Mouse (Mus musculus): ENCODE measurements around the gene Jak1. TPM values are rescaled to one million over a fixed set of nuclear protein-coding genes. Genes with fewer than 3 reads are reported as not detected.
A peak's percentile ranks its signal among the peaks of the same experiment; 100 is the strongest.

Jak1 gene
- polyA plus RNA-seq (2014; fragmentation: Nextera tagmentation; extraction: Ambion mirVana): 65.1 and 69.8 TPM in 2 replicates

DNA sequence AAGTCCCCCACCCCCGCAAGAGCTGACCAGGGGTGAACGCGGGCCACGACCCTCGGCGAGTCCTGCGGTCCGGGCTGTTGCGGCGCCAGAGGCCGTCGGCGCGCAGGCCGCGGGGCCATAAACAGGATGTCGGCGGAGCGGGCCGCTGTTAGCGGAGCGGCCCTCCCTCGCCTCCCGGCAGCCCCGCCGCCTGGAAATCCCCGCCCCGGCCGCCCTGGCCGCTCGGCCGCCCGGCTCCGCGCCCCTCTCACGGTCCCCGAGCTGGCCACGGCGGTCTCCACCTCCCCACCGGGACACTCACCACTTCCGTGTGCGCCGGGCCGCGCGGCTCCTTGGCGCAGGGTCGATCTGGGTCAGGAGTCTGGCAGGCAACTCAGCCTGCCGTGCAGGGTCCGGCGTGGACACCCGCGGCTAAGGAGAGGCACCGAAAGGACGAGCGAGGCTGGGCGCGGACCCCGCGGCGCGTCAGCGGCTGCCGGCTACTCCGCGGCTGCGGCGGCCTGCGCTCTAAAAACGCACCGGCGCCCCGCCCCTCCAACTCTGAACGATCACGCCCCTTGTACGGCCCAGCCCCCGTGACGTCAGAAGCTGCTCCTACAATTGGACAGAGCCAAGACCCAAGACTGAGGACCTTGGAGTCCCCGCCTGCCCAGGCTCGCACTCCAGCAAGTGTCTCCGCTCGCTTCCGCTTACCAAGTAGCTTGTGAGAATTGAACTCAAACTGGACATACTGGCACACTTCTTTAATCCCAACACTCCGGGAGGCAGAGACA, at the start of gene Jak1:
Jak1 (minus strand) TSS at position 542 of the 773 bp plus-strand sequence.
- Histone ChIP-seq H3K27me3 (ENCODE audit: control insufficient read depth, insufficient read depth, low read length) (no peaks in the 10 kb centered on the region), H3K9ac (ENCODE audit: low read depth, low read length) (peak within 1 kb of the TSS; percentile 91), H3K4me2 (peak within 1 kb of the TSS; percentile 93), H3K4me1 (ENCODE audit: control insufficient read depth, insufficient read depth, low read length) (peaks cover 5% of the 10 kb centered on the region), H3K4me3 (ENCODE audit: low read depth, low read length) (peak within 1 kb of the TSS; percentile 89), H3K9me3 (replicated peaks; ENCODE audit: control insufficient read depth, low read length) (no peaks in the 10 kb centered on the region), H3K36me3 (ENCODE audit: control insufficient read depth, insufficient read depth, low read length) (no peaks in the 10 kb centered on the region), H3K27ac (ENCODE audit: low read depth, low read length) (peak within 1 kb of the TSS; percentile 94)
- WGBS (ENCODE audit: insufficient replicate concordance): under 1% methylated on average over 70 of the region's 84 CpGs
- peak; percentile 100 for ATAC-seq (replicated peaks; ENCODE audit: insufficient number of reproducible peaks, low FRiP score, low TSS enrichment)

DNA sequence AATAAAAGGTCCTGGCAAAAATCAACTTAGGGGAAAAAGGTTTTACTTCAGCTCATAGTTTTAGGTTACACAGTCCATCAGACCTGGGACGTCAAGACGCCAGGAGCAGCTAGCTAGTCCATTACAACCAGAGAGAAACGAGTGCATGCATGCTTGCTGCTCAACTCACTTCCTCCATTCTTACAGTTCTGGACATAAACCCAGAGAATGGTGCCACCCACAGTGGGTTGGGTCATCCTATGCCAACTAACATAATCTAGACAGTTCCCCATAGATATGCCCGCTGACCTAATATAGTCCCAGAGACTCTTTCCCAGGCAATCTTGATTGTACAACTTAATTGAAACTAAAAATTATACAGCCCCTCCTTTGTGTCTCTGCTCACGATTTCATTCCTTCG, 47.0 kb upstream of the Jak1 start:
- Histone ChIP-seq H3K36me3 (ENCODE audit: control insufficient read depth, insufficient read depth, low read length) (no peaks in the 10 kb centered on the region), H3K9ac (ENCODE audit: low read depth, low read length) (no peak overlapping the region), H3K27me3 (ENCODE audit: control insufficient read depth, insufficient read depth, low read length) (0 out of 2 replicates have a peak, but pooled peaks cover 4% of the 10 kb centered on the region), H3K4me3 (ENCODE audit: low read depth, low read length) (no peak overlapping the region), H3K4me1 (ENCODE audit: control insufficient read depth, insufficient read depth, low read length) (no peaks in the 10 kb centered on the region), H3K4me2 (no peak overlapping the region), H3K9me3 (replicated peaks; ENCODE audit: control insufficient read depth, low read length) (no peaks in the 10 kb centered on the region), H3K27ac (ENCODE audit: low read depth, low read length) (no peak overlapping the region)
- no peak for ATAC-seq (replicated peaks; ENCODE audit: insufficient number of reproducible peaks, low FRiP score, low TSS enrichment)
- WGBS (ENCODE audit: insufficient replicate concordance): 73% methylated on average over 6 of the region's 6 CpGs

DNA sequence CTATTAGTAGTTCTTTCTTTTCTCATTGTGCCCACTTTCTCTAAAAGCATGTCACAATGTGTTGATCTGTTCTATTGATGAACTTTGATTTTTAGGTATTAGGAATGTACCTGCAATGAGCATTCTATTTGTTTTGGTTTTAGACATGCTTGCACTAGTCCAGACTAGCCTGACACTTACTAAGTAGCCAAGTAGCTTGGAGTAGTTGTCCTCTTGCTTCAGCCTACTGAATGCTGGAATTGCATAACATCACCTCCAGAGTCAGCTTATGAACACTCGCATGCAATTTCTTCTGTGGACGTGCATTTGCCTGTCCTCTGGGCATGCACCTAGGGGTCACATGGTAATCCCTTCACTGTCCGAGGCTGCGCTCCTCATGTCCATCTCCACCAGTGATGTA, 43.1 kb upstream of the Jak1 start:
- H3K4me2 ChIP-seq: no peak overlapping the region
- no peaks in the 10 kb centered on the region for H3K9me3 ChIP-seq (replicated peaks; ENCODE audit: control insufficient read depth, low read length)
- peaks cover 2% of the 10 kb centered on the region; the same call in 1 of the 2 replicates for H3K27me3 ChIP-seq (ENCODE audit: control insufficient read depth, insufficient read depth, low read length)
- H3K4me3 ChIP-seq (ENCODE audit: low read depth, low read length): no peak overlapping the region
- ATAC-seq (replicated peaks; ENCODE audit: insufficient number of reproducible peaks, low FRiP score, low TSS enrichment): no peak
- H3K27ac ChIP-seq (ENCODE audit: low read depth, low read length): no peak overlapping the region
- no peaks in the 10 kb centered on the region for H3K36me3 ChIP-seq (ENCODE audit: control insufficient read depth, insufficient read depth, low read length)
- 83% methylated on average over 4 of the region's 4 CpGs for WGBS (ENCODE audit: insufficient replicate concordance)
- H3K9ac ChIP-seq (ENCODE audit: low read depth, low read length): no peak overlapping the region
- H3K4me1 ChIP-seq (ENCODE audit: control insufficient read depth, insufficient read depth, low read length): no peaks in the 10 kb centered on the region

DNA sequence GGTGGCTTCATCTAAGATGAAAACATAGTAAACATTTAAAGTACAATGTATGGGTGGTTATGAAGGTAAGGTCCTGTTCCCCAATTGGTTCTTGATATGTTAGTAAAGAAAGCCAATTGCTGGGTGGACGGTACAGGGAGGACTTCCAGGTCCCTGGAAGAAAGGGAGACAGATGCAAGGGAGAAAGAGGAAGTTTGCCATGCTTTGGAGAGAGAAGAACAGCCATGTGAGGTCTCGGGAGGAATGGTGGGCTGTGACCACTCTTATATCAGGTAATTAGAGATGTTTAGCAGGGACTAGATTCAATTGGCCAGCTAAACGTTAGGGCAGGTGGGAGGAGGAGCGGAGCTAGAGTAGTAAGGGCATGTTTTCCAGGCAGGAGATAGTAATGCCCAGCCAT, 42.2 kb upstream of the Jak1 start:
- no peaks in the 10 kb centered on the region for H3K4me1 ChIP-seq (ENCODE audit: control insufficient read depth, insufficient read depth, low read length)
- H3K9ac ChIP-seq (ENCODE audit: low read depth, low read length): no peak overlapping the region
- no peak for ATAC-seq (replicated peaks; ENCODE audit: insufficient number of reproducible peaks, low FRiP score, low TSS enrichment)
- 72% methylated on average over 4 of the region's 4 CpGs for WGBS (ENCODE audit: insufficient replicate concordance)
- no peaks in the 10 kb centered on the region; the same call in 1 of the 2 replicates for H3K27me3 ChIP-seq (ENCODE audit: control insufficient read depth, insufficient read depth, low read length)
- H3K36me3 ChIP-seq (ENCODE audit: control insufficient read depth, insufficient read depth, low read length): no peaks in the 10 kb centered on the region
- no peak overlapping the region for H3K4me3 ChIP-seq (ENCODE audit: low read depth, low read length)
- no peak overlapping the region for H3K27ac ChIP-seq (ENCODE audit: low read depth, low read length)
- H3K9me3 ChIP-seq (replicated peaks; ENCODE audit: control insufficient read depth, low read length): no peaks in the 10 kb centered on the region
- no peak overlapping the region for H3K4me2 ChIP-seq

DNA sequence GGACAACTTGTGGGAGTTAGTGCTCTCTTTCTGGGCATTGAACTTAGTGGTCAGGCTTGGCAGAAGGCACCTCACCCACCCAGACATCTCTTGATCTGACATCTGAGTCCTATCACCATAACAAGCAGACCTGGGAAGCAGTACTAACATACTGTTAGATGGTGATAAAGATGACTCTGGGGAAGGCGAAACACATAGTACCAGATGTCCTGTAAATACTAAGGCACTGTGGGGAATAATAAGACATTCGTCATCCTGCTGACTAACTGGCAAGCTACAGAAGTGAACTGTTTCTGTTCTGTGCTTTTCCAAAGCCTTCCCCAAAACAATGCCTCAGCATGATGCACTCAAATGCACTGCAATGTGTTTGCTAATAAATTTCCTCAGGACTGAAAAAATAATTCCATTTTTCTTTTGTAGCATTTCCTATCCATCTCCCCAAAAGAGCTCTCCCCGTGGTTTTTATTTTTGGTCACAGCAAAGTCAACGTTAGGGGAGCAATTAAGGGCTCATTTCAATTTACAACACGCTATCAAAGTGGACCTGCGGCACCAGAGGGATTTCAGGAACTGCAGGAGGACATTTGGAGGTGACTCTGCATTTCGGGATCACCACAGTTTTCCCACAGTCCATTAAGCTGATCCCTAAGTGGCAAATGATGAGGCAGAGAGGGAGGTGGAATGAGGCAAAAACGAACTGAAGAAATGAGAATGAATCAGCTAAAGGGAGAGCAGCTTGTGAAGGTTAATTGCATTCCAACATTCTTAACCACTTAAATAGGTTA, 41.2 kb upstream of the Jak1 start:
- H3K4me2 ChIP-seq: no peak overlapping the region
- no peaks in the 10 kb centered on the region for H3K9me3 ChIP-seq (replicated peaks; ENCODE audit: control insufficient read depth, low read length)
- H3K27ac ChIP-seq (ENCODE audit: low read depth, low read length): no peak overlapping the region
- H3K4me3 ChIP-seq (ENCODE audit: low read depth, low read length): no peak overlapping the region
- H3K27me3 ChIP-seq (ENCODE audit: control insufficient read depth, insufficient read depth, low read length): no peaks in the 10 kb centered on the region; the same call in 1 of the 2 replicates
- no peaks in the 10 kb centered on the region for H3K36me3 ChIP-seq (ENCODE audit: control insufficient read depth, insufficient read depth, low read length)
- ATAC-seq (replicated peaks; ENCODE audit: insufficient number of reproducible peaks, low FRiP score, low TSS enrichment): no peak
- 53% methylated on average over 8 of the region's 8 CpGs for WGBS (ENCODE audit: insufficient replicate concordance)
- H3K9ac ChIP-seq (ENCODE audit: low read depth, low read length): no peak overlapping the region
- no peaks in the 10 kb centered on the region for H3K4me1 ChIP-seq (ENCODE audit: control insufficient read depth, insufficient read depth, low read length)

DNA sequence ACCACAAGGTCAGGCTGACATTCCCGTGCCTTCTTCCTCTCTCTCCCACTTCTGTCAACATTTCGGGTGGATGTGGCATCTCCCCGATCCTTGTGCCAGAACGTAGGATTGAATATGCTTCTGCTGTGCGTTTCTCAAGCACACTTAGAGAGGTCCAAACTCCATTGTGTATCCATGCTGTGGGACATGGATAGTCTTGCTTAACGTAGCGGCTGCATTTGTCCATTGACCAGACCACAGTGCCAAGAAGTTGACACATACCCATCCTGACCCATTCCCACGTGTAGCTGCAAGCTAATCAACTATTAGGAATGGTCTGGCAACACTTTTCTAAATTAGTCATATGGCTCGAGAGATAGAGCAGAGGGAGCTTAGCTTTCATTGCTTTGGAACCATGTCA, 40.0 kb upstream of the Jak1 start:
- Histone ChIP-seq H3K27me3 (ENCODE audit: control insufficient read depth, insufficient read depth, low read length) (no peaks in the 10 kb centered on the region; the same call in 1 of the 2 replicates), H3K27ac (ENCODE audit: low read depth, low read length) (no peak overlapping the region), H3K4me1 (ENCODE audit: control insufficient read depth, insufficient read depth, low read length) (no peaks in the 10 kb centered on the region), H3K4me3 (ENCODE audit: low read depth, low read length) (no peak overlapping the region), H3K4me2 (no peak overlapping the region), H3K9me3 (replicated peaks; ENCODE audit: control insufficient read depth, low read length) (no peaks in the 10 kb centered on the region), H3K36me3 (ENCODE audit: control insufficient read depth, insufficient read depth, low read length) (no peaks in the 10 kb centered on the region), H3K9ac (ENCODE audit: low read depth, low read length) (no peak overlapping the region)
- WGBS (ENCODE audit: insufficient replicate concordance): 74% methylated on average over 9 of the region's 9 CpGs
- no peak for ATAC-seq (replicated peaks; ENCODE audit: insufficient number of reproducible peaks, low FRiP score, low TSS enrichment)

DNA sequence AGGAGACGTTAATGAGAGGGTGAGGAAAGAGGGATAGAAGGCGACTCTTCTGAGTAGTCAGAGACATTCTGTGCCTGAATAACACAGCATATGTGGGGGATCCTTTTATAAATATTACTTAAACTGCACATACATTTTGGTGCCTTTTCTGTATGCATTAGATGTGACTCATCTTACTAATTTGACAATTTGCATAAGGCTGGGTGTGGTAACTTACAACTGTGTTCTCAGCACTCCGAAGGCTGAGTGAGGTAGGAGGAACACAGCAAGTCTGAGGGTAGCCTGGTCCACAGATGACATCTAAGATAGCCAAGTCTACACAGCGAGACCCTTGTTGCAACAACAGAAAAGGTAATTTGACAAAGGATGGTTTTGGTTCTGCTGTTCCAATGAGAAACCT, 39.0 kb upstream of the Jak1 start:
- no peak overlapping the region for H3K4me2 ChIP-seq
- H3K9ac ChIP-seq (ENCODE audit: low read depth, low read length): no peak overlapping the region
- no peak for ATAC-seq (replicated peaks; ENCODE audit: insufficient number of reproducible peaks, low FRiP score, low TSS enrichment)
- no peaks in the 10 kb centered on the region for H3K9me3 ChIP-seq (replicated peaks; ENCODE audit: control insufficient read depth, low read length)
- no peaks in the 10 kb centered on the region for H3K4me1 ChIP-seq (ENCODE audit: control insufficient read depth, insufficient read depth, low read length)
- no peak overlapping the region for H3K27ac ChIP-seq (ENCODE audit: low read depth, low read length)
- WGBS (ENCODE audit: insufficient replicate concordance): 82% methylated on average over 4 of the region's 4 CpGs
- no peaks in the 10 kb centered on the region for H3K36me3 ChIP-seq (ENCODE audit: control insufficient read depth, insufficient read depth, low read length)
- no peak overlapping the region for H3K4me3 ChIP-seq (ENCODE audit: low read depth, low read length)
- H3K27me3 ChIP-seq (ENCODE audit: control insufficient read depth, insufficient read depth, low read length): no peaks in the 10 kb centered on the region; the same call in 1 of the 2 replicates

DNA sequence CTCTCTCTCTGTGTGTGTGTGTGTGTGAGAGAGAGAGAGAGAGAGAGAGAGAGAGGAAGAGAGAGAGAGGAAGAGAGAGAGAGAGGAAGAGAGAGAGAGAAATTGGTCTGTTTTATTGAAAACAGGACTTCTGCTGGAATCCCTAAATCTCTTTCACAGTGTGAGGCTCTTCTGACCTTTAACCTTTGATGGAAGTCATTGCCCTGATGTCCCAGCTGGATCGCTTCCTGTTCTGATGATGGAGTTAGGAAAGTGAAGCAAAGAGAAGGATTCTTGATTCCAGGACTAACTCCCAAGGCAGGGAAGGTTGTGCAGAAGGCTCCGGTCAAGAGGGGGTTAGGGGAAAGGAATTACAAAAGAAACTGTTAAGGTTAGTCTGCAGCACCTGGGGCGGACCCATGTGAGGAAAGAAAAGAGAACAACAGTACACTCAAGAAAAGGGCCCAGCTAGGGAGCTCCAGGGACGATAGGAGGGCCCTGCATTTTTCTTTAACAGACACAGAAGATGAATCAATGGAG, 35.4 kb upstream of the Jak1 start:
- Histone ChIP-seq H3K9me3 (replicated peaks; ENCODE audit: control insufficient read depth, low read length) (no peaks in the 10 kb centered on the region), H3K4me3 (ENCODE audit: low read depth, low read length) (no peak overlapping the region), H3K27ac (ENCODE audit: low read depth, low read length) (no peak overlapping the region), H3K9ac (ENCODE audit: low read depth, low read length) (no peak overlapping the region), H3K27me3 (ENCODE audit: control insufficient read depth, insufficient read depth, low read length) (no peaks in the 10 kb centered on the region; the same call in 1 of the 2 replicates), H3K4me2 (no peak overlapping the region), H3K4me1 (ENCODE audit: control insufficient read depth, insufficient read depth, low read length) (no peaks in the 10 kb centered on the region), H3K36me3 (ENCODE audit: control insufficient read depth, insufficient read depth, low read length) (no peaks in the 10 kb centered on the region)
- no peak for ATAC-seq (replicated peaks; ENCODE audit: insufficient number of reproducible peaks, low FRiP score, low TSS enrichment)
- 73% methylated on average over 4 of the region's 4 CpGs for WGBS (ENCODE audit: insufficient replicate concordance)

Measured in heart, embryonic 11.5 days (tissue).